Mouse (Mus musculus) liver, adult 2 months (tissue): ENCODE measurements around the gene Ahcyl2.

Source experiments
- CTCF ChIP-seq: fragments of 200-500 bp; IDR thresholded peaks from 2 replicates; pipeline ENCODE4 v1.5.1; 2011; ENCODE audit warnings: low read depth, low read length, control low read depth
- POLR2A ChIP-seq: fragments of 200-500 bp; IDR thresholded peaks from 2 replicates; pipeline ENCODE4 v1.6.1; 2011; ENCODE audit warnings: low read length, control low read depth; ENCODE audit not compliant: insufficient read depth; ENCODE audit errors: extremely low read depth

GRCm38 (mm10) chr6:29721890-29722289 lies 45.9 kb upstream of the Ahcyl2 start:
- TF ChIP-seq POLR2A = no peak
- TF ChIP-seq CTCF = no peak
